Mouse (Mus musculus) testis, postnatal 10 days (tissue): ENCODE data around the gene Hist1h4j.
"Not testable (repeated sequence)": the region's sequence is repeated elsewhere in the genome, so short reads cannot be mapped to it uniquely, and the experiment has no call there.

Experiments used
- DNase-seq: peaks from one replicate; pipeline ENCODE4 v3.0.0; 2021; ENCODE audit warnings: low spot score

The Hist1h4j gene

DNA sequence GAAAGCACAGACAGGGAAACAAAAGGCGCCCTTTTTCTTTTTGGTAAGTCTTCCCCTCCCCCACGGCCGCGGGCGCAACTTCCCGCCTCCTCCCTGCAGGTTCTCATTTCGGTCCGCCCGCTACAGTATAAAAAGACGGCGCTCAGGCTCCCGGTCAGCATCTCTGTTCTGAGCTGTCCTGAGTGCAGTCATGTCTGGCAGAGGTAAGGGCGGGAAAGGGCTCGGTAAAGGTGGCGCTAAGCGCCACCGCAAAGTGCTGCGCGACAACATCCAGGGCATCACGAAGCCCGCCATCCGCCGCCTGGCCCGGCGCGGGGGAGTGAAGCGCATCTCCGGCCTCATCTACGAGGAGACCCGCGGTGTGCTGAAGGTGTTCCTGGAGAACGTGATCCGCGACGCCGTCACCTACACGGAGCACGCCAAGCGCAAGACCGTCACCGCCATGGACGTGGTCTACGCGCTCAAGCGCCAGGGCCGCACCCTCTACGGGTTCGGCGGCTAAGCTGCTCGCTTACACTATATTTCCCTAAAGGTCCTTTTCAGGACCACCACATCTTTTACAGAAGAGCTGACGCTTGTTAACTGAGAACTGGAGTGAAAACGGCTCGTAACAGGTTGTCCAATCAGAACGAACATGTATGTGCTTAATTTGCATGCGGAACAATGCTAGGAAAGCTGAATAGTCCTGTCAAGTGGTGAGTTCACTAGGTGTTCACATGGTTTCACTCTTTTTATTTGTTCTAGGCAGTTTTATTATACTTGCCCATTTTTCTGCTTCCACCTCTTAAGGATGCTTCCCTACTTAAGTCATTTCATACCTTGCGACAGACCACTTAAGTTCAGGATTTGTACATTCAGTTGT is at the start of gene Hist1h4j:
Gene Hist1h4j (plus strand): TSS at position 159 of the 862 bp plus-strand sequence.
- peak; percentile 87 for DNase-seq

DNA sequence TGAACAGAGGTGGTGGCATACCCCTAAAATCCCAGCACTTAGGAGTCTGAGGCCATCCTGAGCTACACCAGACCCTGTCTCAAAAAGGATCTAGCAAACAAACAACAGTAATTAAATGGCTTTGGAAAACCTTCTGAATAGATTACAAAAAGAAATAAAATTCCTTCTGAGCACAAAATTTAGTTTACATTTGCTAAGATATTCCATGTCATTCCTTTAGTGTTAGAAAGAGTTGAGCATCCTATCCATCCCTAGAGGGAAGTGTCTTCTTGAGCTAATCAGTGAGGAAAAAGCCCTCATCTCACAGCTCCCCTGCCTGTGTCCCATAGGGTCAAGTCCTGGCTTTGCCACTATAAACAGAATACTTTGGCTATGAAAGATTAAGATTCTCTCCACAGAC is 37.1 kb upstream of the Hist1h4j start, which contains the start of gene Olfr1359:
Gene Olfr1359 (plus strand): TSS at position 301 of the 400 bp plus-strand sequence.
- no peak for DNase-seq

DNA sequence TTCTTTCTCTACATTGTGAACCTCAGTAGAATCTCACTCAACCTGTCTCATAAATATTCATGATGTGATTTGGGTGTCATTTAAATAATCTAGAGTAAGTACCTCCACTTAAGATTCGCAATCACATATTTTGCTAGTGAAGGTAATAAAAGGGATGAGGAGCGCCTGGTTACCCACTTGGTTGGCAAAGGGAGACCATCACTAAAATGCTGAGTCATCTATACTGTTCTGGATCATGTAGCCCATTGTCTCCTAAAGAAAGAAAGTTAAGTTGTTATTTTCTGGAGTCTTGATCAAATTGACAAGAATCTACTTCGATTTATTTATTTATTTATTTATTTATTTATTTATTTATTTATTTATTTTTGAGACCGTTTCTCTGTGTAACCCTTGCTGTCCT is 28.2 kb upstream of the Hist1h4j start:
- no peak for DNase-seq

DNA sequence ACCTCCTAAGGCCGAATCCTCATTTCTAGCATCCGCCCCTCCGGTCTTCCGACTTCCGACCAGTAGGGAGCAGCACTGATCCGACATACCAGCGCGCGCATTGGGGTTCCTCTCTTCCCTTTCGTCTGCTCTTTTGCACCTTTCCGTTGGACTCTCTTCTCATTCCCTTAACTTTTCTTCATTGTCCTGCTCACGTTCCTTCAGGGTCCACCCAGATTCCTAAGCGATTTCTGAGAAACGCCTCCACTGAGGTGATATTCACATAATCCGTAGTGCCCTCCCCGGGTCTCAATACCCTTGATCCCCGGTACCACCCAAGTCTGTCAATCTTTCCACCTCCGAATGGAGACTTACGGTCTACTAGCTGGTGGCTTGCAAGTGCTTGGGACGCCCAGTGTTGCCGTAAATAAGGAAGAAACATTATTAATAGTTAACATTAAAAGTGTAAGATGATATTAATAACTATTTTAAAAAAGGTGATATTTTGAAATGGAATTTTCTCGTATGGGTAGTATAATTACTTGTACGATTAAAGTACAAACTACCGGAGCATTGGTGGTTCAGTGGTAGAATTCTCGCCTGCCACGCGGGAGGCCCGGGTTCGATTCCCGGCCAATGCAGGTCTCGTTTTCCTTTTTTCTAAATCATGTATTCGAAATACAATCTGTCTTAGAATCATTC is 24.7 kb upstream of the Hist1h4j start:
- DNase-seq, result peak; percentile 93

DNA sequence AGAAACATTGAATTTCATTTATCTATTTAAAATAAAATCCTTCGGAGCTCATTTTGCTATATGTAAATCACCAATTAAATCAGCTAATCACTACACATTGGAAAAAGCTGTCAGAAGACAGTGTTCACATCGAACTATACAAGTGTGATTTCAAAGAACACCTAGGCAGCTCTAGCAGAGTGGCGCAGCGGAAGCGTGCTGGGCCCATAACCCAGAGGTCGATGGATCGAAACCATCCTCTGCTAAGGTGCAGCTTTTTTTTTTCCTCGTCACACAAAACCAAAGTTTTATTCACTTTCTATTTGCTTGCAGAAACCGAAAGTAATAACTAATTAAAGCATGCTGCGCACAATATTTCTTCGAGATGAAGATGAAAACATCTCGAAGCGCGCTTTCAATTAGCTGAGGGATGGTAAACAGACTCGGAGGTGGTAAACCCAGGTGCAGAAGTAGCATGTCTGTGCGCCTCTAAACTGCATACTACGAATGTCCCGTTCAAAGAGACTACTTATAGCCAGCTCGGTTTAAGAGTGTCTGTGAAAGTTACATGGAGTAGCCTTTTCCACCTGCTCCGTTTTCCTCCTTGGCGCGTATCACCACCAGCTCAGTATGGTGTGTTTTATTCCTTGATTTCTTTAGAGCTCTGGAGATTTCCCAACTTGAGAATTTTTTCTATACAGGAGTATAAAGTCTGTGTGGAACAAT is 23.9 kb upstream of the Hist1h4j start:
- peak; percentile 85 for DNase-seq

DNA sequence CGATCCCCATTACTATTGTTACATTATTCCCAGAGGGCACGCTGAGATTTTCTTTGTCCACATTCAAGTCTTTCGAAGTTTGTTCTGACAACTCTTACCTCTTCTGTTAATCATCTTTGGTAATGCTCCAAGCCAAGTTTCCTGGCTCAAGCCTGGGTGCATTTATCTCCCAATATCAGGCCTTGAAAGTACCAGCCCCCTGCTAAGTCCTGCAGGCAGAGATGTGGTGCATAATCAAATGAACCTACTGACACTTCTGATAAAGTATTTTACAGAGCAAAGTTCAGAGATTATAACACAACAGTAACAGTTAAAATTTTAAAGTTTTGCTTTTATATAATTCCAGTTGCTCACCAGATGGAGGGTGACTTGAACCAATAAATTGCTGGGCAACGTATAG is 23.2 kb upstream of the Hist1h4j start:
- no peak for DNase-seq

DNA sequence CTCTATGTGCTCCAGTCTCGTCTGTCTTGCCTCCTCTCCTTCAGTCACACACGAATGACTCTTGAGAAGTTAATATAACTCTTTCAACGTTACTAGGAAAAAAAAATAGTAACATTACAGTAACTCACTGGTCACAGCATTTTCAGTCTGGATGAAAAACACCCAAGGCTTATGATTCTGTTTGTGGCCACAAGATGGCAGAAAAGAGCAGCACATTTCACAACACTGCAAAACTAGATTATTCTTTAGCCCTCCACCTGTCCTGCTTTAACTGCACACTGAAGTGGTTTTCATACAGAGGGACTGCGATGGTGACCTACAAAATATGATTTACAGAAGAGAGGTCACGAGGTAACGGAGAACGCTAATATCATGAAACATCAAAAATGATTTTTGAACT is 20.1 kb upstream of the Hist1h4j start:
- DNase-seq, result peak; percentile 59

DNA sequence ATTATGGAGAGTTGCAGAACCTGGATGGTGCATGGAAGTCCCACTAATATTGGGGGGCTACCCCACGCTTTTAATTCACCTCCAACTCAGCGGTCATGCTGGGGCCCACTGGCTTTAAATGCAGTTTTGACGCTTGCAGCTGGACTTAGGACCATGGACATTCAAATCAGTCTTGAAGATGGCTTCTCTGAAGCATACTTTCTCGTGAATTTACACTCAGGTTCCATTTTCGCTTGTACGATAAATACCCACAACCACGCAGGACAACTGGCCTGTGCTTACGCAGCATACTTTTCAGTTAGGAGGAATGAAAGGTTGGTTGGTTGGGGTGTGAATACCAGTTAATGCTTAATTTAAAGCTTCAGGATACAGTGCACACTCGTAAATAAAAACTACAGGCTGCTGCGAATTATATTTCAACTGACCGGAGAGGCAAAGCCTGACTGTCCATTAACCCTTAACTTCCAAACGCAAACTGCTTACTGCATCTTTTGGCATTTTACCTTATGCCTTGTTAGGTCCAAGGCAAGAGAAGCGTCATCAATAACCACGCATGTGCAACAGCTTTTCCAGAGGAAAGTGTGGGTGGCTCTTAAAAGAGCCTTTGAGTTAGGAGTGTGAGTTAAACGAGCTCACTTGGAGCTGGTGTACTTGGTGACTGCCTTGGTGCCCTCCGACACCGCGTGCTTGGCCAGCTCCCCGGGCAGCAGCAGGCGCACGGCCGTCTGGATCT is 19.6 kb upstream of the Hist1h4j start:
- DNase-seq, result no peak

DNA sequence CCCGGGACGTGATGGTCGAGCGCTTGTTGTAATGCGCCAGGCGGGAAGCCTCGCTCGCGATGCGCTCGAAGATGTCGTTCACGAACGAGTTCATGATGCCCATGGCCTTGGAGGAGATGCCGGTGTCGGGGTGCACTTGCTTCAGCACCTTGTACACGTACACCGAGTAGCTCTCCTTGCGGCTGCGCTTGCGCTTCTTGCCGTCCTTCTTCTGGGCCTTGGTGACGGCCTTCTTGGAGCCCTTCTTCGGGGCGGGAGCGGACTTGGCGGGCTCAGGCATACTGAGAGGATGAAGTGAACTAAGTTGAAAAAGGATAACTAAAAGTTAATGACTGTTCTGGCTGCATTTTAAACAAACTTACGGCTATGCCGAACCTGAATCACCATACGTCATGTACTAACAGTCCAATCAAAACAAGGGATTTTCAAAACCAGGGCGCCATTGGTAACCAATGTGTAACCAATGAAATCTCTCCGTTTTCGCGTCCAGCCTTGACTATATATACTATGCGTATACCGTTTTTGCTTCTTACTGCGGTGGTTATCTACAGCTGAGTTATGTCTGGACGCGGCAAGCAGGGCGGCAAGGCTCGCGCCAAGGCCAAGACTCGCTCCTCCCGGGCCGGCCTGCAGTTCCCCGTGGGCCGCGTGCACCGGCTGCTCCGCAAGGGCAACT is 18.9 kb upstream of the Hist1h4j start, which contains the start of the genes Hist1h2bl and Hist1h2ai:
Gene Hist1h2bl (minus strand): TSS at position 280 of the 676 bp plus-strand sequence.
Gene Hist1h2ai (plus strand): TSS at position 559 of the 676 bp plus-strand sequence.
- DNase-seq, result peak; percentile 64

DNA sequence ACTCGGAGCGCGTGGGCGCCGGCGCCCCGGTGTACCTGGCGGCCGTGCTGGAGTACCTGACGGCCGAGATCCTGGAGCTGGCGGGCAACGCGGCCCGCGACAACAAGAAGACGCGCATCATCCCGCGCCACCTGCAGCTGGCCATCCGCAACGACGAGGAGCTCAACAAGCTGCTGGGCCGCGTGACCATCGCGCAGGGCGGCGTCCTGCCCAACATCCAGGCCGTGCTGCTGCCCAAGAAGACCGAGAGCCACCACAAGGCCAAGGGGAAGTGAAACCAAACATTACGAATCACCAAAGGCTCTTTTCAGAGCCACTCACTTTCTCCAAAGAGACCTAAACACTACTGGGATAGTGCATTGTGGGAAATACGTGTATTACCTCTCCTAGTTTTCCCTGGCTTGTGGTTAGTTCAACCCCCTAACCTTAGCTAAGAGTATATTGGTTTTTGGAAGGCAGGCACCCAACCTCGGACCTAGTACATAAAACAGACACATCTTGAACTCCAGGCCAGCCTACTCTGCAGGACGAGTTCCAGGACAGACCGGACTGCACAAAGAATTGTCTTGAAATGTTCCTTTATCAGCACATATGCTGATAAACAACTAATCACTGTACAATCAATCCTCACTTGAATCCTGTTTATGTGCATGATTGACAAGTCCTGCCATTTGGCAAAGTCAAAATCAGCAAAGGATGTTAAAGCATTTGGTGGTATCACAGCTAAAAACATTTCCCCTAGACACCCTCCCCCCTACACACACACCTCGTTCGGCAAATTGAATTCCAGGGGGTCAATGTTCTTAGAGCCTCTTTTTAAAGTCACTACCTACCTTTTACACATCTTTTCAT is 18.1 kb upstream of the Hist1h4j start:
- DNase-seq, result not testable (repeated sequence)

DNA sequence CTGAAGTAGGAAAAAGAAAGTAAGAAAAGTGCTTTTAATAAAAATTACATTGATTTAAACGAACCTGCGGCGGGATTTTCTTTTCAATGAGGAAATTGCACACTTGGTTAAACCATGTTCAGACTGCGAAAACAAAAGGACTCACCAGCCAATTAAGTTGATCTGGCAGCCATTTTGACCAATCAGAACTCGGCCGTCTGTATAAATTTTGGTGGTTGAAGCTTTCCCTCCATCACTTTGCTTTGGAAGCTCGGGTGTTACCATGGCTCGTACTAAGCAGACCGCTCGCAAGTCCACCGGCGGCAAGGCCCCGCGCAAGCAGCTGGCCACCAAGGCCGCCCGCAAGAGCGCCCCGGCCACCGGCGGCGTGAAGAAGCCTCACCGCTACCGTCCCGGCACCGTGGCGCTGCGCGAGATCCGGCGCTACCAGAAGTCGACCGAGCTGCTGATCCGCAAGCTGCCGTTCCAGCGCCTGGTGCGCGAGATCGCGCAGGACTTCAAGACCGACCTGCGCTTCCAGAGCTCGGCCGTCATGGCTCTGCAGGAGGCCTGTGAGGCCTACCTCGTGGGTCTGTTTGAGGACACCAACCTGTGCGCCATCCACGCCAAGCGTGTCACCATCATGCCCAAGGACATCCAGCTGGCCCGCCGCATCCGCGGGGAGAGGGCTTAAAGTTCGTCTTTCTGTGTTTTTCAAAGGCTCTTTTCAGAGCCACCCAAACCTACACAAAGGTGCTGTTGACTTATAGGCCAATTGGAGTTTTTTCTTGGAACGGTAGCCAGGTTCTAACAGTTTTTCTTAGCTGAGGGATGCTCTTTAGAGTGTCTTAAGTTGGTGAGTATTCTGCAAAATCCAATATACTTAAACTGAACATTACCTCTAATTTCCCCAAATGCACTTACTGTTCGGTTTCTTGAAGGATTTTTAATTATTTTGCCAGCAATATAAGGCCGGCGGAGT is 17.2 kb upstream of the Hist1h4j start, which contains the start of gene Hist1h3h:
Gene Hist1h3h (plus strand): TSS at position 263 of the 961 bp plus-strand sequence.
- DNase-seq, result peak; percentile 74

DNA sequence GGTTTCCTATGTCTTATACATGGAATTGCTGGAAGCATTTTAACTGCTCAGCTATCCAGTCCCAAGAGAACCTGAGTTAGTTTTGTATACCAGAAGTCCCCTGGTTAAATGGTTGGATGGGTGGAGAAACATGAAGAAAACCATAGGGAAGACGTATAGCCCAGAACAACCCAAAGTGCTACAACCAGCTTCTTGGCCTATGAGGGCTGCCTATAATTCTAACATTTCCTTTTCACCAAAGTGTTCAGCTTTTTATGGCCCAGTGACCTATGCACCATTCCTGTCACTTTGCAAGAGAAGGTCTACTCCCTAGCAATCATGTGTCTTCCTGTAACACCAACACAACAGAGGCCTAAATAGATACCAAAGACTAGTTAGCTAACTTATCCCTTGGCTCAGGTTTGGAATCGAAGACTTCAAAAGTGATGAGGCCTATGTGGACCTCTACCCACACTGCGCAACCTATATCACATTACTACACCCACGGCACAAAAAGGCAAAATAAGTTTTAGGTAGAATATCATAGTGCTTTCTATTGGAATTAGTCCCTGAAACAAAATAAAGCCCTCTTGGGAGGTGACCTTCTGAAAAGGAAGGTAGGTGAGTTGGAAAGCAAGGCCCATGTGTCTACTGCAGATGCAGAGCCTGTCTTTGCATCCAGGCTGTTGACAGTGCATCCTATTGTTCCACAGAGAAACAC is 16.3 kb upstream of the Hist1h4j start:
- no peak for DNase-seq

DNA sequence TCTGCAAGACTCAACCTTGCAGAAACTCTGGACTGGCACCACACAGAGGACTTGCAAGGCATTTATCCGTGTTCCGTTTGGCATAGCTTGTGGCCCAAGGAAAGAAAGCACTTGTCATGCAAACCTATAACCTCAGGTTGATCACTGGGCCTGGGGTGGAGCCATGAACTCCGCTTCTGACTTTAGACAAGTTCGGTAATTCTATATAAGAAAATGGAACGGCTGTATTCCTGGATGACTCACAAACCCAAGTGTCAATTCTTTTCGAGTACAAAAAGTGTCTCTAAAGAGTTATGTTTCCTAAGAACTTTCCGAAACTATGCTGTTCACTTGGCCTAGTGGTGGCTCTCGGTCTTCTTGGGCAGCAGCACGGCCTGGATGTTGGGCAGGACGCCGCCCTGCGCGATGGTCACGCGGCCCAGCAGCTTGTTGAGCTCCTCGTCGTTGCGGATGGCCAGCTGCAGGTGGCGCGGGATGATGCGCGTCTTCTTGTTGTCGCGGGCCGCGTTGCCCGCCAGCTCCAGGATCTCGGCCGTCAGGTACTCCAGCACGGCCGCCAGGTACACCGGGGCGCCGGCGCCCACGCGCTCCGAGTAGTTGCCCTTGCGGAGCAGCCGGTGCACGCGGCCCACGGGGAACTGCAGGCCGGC is 13.6 kb upstream of the Hist1h4j start:
- not testable (repeated sequence) for DNase-seq

DNA sequence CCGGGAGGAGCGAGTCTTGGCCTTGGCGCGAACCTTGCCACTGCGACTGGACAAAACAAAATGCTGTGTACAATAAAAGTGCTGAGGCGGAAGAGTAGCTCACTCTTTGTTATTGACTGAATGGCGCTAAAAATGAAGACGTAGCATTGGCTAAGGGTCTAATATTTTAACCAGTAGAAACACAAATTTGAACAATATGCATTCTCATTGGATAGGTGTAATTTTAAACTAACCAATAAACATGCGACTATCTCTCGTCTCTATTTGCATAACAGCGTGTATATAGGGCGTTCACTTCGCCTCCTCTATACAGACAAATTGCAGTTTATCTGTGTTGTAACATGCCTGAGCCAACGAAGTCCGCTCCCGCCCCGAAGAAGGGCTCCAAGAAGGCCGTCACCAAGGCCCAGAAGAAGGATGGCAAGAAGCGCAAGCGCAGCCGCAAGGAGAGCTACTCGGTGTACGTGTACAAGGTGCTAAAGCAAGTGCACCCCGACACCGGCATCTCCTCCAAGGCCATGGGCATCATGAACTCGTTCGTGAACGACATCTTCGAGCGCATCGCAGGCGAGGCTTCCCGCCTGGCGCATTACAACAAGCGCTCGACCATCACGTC is 13.0 kb upstream of the Hist1h4j start, which contains the start of gene Hist1h2bm:
Gene Hist1h2bm (plus strand): TSS at position 288 of the 616 bp plus-strand sequence.
- DNase-seq, result peak; percentile 54

DNA sequence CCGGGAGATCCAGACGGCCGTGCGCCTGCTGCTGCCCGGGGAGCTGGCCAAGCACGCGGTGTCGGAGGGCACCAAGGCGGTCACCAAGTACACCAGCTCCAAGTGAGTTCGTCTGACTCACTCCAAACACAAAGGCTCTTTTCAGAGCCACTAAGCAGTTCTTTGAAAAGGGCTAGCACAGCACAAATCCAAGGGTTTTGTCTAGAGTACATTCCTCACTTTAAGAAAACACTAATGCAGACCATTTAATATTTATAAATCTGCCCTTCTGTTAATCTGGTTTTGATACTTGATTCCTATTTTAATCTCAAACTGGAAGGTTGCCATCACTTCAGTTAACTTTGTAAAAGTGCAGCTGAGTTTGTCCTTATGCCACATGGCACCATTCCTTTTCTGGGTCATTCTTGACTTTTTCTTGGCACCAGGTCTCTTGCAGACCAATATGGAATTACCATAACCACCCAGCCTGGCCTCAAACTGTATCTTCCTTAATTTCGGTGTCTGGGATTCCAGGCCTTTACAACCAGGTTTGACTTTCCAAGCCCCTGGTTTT is 12.4 kb upstream of the Hist1h4j start:
- DNase-seq, result no peak

DNA sequence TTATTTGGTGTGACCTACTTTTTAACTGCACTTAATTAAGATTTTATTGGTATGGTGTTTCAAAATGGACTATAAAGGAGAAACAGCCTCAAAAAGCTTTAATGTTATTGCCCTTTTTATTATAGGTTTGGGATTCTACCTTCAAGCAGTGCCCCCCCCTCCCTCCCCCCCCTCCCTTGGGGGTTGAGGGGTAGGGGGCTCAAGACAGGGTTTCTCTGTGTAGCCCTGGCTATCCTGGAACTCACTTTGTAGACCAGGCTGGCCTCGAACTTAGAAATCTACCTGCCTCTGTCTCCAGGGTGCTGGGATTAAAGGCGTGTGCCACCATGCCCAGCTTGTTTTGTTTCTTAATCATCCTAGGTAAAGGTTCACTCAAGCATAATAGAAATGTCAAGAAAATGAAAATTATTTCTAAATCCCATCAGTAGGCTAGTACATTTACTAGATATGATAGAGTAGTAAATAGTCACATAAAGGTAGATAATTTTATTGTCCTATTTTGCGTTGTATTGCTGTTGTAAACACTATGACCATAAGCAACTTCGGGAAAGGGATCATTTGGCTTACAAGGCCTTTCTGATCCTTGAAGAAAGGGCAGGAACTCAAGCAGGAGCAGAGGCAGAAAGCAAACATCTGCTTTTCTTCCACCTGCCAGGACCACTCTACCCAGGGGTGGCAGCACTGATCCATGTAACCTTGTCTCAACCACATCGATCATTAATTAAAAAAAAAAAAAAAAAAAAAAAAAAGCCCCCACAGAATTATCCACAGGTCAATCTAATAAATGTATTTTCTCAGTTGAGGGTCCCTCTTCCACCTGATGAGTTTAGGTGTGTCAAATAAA is 11.6 kb upstream of the Hist1h4j start:
- no peak for DNase-seq
